Mouse (Mus musculus): ENCODE data around the gene Mrpl47.
"Not testable (repeated sequence)": the region's sequence is repeated elsewhere in the genome, so short reads cannot be mapped to it uniquely, and the experiment has no call there.

The Mrpl47 gene

GRCm38 (mm10) chr3:32737172-32737655, at the start of gene Mrpl47:
TSS of gene Mrpl47 (minus strand) at chr3:32737605.
- no peak for DNase-seq (ENCODE audit: low spot score in 2 of 2)

- no peak for DNase-seq (ENCODE audit: low spot score in 2 of 2)
Measured at GRCm38 (mm10) chr3:32770781-32771180, 33.4 kb upstream of the Mrpl47 start.

- no peak for DNase-seq (ENCODE audit: low spot score in 2 of 2)
Measured at GRCm38 (mm10) chr3:32763902-32764301, 26.5 kb upstream of the Mrpl47 start.

- DNase-seq (ENCODE audit: low spot score in 2 of 2), result no peak
Measured at GRCm38 (mm10) chr3:32762962-32763361, 25.6 kb upstream of the Mrpl47 start.

DNA sequence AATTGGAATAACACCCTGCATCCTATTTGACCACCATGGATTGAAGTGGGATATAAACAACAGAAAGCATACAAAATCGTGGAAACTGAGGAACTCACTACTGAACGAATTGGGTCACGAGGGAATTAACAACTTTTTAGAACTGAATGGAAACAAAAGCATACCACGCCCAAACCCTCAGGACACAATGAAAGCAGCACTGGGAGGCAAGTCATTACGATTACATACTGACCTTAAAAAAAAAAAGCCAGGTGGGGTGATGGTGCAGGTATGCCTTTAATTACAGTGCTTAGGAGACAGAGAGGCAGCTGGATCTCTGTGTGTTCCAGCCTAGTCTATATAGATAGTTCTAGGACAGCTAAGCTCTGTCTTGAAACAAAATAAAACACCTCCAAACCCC, 21.8 kb upstream of the Mrpl47 start:
- DNase-seq (ENCODE audit: low spot score in 2 of 2), result no peak

DNA sequence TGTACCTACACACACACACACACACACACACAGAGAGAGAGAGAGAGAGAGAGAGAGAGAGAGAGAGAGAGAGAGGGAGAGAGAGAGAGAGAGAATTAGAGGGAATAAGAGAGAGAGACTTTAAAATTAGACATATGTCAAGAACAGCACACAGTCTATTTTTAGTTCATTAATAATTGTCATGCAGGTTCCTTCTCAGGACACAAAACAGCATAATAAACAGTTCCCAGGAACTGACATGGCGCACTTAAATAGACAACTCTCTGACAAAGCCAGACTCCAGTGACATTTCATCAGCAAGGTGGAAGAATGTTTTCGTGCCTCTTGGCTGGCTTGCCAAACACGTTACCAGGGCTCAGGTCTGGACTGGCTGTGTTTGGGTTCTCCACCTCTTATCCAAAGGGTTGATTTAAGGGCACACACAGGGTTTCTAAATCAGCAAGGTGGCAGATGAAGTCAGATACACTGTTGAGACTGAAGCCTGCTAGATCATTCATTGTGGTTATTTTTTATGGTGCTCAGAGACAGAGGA, 17.0 kb upstream of the Mrpl47 start:
- no peak for DNase-seq (ENCODE audit: low spot score in 2 of 2)

- no peak for DNase-seq (ENCODE audit: low spot score in 2 of 2)
Measured at GRCm38 (mm10) chr3:32749820-32750579, 12.6 kb upstream of the Mrpl47 start.

DNA sequence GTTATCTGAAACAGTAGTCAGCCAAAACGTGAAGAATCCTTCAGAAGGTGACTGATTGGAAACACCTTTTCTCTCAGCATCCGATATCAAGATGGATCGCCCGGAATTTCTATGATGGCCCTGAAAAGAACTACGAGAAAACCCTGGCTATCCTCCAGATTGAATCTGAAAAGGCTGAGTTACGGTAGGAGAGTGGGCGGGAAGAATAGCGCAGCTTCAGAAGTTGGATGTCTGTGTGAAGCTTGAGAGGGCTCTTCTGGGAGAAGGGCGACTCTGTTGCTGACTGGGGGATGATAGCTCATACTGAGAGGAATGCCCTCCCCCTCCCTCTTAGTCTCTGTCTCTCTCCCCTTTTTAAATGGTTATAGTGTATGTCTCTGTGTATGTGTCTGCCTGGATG, 11.0 kb upstream of the Mrpl47 start:
- peak; percentile 30 to 47 for DNase-seq (ENCODE audit: low spot score in 2 of 2)

DNA sequence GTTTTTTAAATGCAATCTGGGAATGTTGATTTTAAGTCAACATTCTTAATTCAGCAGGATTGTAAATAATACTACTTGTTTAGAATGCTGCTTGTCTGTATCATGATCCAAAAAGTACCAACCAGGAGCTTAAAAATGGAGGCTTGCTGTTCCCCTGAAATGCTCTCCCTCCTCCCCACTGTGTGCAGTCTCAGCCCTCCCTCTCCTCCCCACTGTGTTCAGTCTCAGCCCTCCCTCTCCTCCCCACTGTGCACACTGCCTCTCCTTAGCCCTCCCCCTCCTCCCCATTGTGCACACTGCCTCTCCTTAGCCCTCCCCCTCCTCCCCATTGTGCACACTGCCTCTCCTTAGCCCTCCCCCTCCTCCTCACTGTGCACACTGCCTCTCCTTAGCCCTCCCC, 8.0 kb upstream of the Mrpl47 start:
- not testable (repeated sequence) for DNase-seq (ENCODE audit: low spot score in 2 of 2)

GRCm38 (mm10) chr3:32745001-32745400, 7.6 kb upstream of the Mrpl47 start:
- DNase-seq (ENCODE audit: low spot score in 2 of 2), result no peak

- DNase-seq (ENCODE audit: low spot score in 2 of 2), result no peak
Measured at GRCm38 (mm10) chr3:32742276-32742780, 4.9 kb upstream of the Mrpl47 start.

DNA sequence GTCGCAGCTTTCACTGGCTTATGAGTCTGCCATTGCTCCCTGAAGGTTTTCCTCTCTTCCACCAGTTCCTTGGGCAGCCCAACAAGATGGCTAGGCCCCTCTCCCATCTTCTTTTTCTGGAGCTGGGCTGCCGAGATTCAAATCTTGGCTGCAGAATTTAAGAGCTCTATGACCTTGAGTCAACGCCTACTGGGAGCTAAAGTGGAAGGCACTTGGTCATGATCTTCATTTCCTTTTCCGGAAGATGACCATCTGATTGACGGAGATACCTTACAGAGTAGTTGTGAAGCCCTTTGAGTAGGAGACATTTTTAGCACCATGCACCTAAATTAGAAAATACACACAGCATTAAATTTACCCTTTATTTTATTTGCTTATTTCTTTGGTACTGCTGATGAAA, 1.1 kb upstream of the Mrpl47 start:
- DNase-seq (ENCODE audit: low spot score in 2 of 2), result no peak

DNA sequence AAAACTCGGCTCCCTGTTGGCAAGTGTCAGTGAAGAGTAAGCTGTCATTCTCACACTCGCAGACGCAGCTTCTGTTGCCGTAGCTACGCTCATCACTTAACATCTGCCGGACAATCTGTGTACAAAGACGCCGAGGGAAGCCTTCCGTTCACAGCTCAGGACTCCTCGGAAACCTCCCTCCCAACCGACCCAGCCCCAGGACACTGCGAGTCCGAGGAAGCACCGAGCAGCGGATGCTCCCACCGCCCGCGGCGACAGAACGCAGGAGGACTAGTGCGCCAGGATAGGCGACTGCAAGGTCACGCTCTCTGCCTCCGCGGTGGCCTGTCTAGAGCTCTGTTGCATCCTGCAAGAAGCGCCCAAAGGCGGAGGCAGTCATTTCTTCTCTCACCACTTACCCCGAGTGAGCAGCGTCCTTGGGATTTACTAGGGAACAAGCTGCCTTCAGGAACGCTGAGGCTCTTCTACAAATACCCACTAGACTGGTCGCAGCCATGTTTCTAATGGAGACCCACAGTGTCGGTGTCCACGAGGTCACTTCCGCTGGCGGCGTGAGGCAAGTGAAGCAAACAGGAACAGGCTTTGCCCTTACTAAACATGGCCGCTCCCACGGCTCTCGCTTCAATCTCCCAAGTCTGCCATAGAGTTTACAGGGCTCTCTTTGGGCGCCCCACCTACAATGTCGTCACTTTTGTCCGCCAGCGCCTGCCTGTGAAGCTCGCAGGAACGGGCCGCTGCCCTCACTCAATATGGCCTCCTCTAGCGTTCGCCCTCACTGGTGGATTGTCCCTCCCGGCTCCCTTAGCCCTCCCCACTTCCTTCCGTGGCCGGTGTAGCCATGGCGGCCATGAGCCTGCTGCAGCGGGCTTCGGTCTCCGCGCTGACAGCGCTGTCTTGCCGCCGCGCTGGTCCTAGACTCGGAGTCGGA, 897 bp downstream of the Mrpl47 start, which contains the start of gene Ndufb5:
TSS of gene Ndufb5 (plus strand) at position 747 of the 928 bp plus-strand sequence.
- DNase-seq (ENCODE audit: low spot score in 2 of 2), result peak; percentile 99 to 100

- no peak for DNase-seq (ENCODE audit: low spot score in 2 of 2)
Measured at GRCm38 (mm10) chr3:32727861-32728260, 9.5 kb downstream of the Mrpl47 start.

- no peak for DNase-seq (ENCODE audit: low spot score in 2 of 2)
Measured at GRCm38 (mm10) chr3:32725951-32726350, 11.5 kb downstream of the Mrpl47 start.

- DNase-seq (ENCODE audit: low spot score in 2 of 2), result no peak
Measured at GRCm38 (mm10) chr3:32724191-32724590, 13.2 kb downstream of the Mrpl47 start.

GRCm38 (mm10) chr3:32718271-32718670, 19.1 kb downstream of the Mrpl47 start:
- DNase-seq (ENCODE audit: low spot score in 2 of 2), result no peak

GRCm38 (mm10) chr3:32717403-32717802, 20.0 kb downstream of the Mrpl47 start:
- not testable (repeated sequence) for DNase-seq (ENCODE audit: low spot score in 2 of 2)

GRCm38 (mm10) chr3:32713711-32714110, 23.7 kb downstream of the Mrpl47 start:
- no peak for DNase-seq (ENCODE audit: low spot score in 2 of 2)

DNA sequence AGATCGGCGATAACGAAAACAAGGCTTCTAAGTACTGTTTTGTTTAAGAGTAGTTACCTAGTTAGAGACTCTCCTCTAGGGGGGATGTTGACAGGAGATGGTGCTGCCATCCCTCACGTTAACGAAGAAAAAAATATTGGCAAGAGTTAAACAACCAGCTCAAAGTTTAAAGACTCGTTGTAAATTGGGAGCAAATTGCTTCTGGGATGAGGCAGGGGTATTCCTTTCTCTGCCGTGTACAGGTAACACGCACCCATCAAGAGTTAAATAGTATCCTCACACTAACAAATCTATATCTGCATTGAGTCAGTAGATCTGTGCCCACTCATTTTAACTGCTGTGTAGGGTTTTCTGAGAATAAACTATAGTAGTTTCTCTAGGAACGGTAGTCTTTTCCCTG, 28.0 kb downstream of the Mrpl47 start:
- DNase-seq (ENCODE audit: low spot score in 2 of 2), result no peak

- DNase-seq (ENCODE audit: low spot score in 2 of 2), result peak; percentile 96 to 97
Measured at GRCm38 (mm10) chr3:32708368-32709231, 28.8 kb downstream of the Mrpl47 start.
